Mouse (Mus musculus): Measurements from ENCODE around the gene Zdhhc6. TPM values are rescaled to one million over a fixed set of nuclear protein-coding genes. Genes with fewer than 3 reads are reported as not detected.

The Zdhhc6 gene
- polyA plus RNA-seq, 1 experiment from 2014 or later, result 67.0 TPM

- no peaks in the 10 kb centered on the region for H3K4me1 ChIP-seq
- no peak overlapping the region for H3K4me2 ChIP-seq
- no peak overlapping the region for H3K27ac ChIP-seq (replicated peaks)
- H3K4me3 ChIP-seq (replicated peaks), result no peak overlapping the region
- ATAC-seq (ENCODE audit: low FRiP score), result no peak
- no peaks in the 10 kb centered on the region for H3K27me3 ChIP-seq (replicated peaks)
- whole genome bisulfite sequencing, result 96% methylated on average over 1 of the region's 1 CpGs
- no peak overlapping the region for H3K9ac ChIP-seq (replicated peaks)
- no peaks in the 10 kb centered on the region for H3K9me3 ChIP-seq (replicated peaks)
- peaks cover 70% of the 10 kb centered on the region for H3K36me3 ChIP-seq
These were observed 16.5 kb downstream of the Zdhhc6 start for GRCm38 (mm10) chr19:55299378-55299777.

DNA sequence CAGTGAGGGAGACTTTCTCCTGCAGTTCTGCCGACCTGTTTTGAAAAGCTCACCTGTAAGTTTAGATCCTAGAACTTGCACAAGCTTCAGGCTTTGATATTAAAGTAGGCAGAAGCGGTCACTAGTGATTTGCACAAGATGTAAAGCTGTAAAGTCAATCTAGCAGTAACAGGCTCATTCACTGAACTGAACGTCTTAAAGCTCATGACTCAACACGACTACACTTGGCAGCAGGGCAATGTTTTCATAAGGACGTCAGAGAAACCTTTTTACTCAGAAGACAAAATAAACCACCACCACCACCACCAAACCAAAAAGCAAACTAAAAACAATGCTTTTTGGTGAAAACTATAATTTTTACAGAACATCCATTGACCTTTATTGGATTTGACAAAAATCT lies 17.9 kb downstream of the Zdhhc6 start:
- WGBS, result 92% methylated on average over 5 of the region's 5 CpGs
- ATAC-seq (ENCODE audit: low FRiP score), result no peak

DNA sequence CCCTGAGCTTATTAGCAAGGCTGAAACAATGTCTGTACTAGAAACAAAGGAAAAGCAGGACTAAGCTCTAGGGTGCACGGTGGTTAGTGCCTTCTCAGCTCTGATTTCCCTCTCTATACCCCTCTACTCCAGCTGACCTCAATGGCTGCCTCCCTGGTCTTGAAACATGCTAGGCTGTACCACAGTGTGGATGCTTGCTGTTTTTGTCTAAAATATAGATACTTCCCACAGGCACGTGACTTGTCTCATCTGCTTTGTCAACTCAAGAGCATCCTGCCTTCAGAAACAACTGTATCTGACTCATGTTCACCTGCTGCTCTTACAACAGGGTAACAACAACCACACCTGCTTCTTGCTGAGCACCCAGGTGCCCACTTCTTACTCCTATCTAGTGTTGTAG lies 18.3 kb downstream of the Zdhhc6 start:
- 98% methylated on average over 2 of the region's 2 CpGs for WGBS
- H3K27me3 ChIP-seq (replicated peaks), result no peaks in the 10 kb centered on the region
- H3K4me3 ChIP-seq (replicated peaks), result no peak overlapping the region
- no peak overlapping the region for H3K4me2 ChIP-seq
- no peak overlapping the region for H3K9ac ChIP-seq (replicated peaks)
- ATAC-seq (ENCODE audit: low FRiP score), result no peak
- H3K4me1 ChIP-seq, result no peaks in the 10 kb centered on the region
- no peaks in the 10 kb centered on the region for H3K9me3 ChIP-seq (replicated peaks)
- H3K36me3 ChIP-seq, result peaks cover 56% of the 10 kb centered on the region
- no peak overlapping the region for H3K27ac ChIP-seq (replicated peaks)

More for the DNA sequence above, 17.9 kb downstream of the Zdhhc6 start:
- no peak overlapping the region for H3K4me2 ChIP-seq
- no peaks in the 10 kb centered on the region for H3K9me3 ChIP-seq (replicated peaks)
- no peak overlapping the region for H3K9ac ChIP-seq (replicated peaks)
- no peak overlapping the region for H3K4me3 ChIP-seq (replicated peaks)
- H3K27ac ChIP-seq (replicated peaks), result no peak overlapping the region
- H3K36me3 ChIP-seq, result peaks cover 60% of the 10 kb centered on the region
- no peaks in the 10 kb centered on the region for H3K4me1 ChIP-seq
- H3K27me3 ChIP-seq (replicated peaks), result no peaks in the 10 kb centered on the region

DNA sequence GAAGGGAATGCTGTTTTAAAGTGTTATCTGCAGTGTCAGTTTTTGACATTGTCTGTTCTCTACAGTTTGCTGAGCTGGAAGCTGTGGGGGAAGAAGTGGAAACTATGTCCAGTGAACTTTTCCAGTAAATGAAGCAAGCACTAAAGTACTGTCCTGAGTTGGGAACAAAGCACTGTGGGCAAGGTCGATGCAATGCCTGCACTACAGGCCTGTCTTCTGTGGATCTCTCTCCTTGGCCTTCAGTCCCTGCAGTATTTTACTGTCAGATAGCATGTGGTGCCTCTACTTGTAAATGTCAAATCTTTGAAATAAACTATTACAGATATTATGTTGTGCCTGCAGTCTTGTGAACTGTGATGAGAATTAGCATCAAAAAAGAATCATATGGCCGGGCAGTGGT lies 19.5 kb downstream of the Zdhhc6 start:
- Histone ChIP-seq H3K9me3 (replicated peaks) (no peaks in the 10 kb centered on the region), H3K27me3 (replicated peaks) (no peaks in the 10 kb centered on the region), H3K9ac (replicated peaks) (no peak overlapping the region), H3K4me3 (replicated peaks) (no peak overlapping the region), H3K4me2 (no peak overlapping the region), H3K27ac (replicated peaks) (no peak overlapping the region), H3K36me3 (peaks cover 44% of the 10 kb centered on the region), H3K4me1 (no peaks in the 10 kb centered on the region)
- ATAC-seq (ENCODE audit: low FRiP score), result no peak
- 94% methylated on average over 2 of the region's 2 CpGs for WGBS

- H3K27ac ChIP-seq (replicated peaks), result no peak overlapping the region
- WGBS, result 85% methylated on average over 3 of the region's 3 CpGs
- H3K9me3 ChIP-seq (replicated peaks), result no peaks in the 10 kb centered on the region
- no peak overlapping the region for H3K9ac ChIP-seq (replicated peaks)
- no peaks in the 10 kb centered on the region for H3K4me1 ChIP-seq
- no peak overlapping the region for H3K4me3 ChIP-seq (replicated peaks)
- no peak for ATAC-seq (ENCODE audit: low FRiP score)
- H3K27me3 ChIP-seq (replicated peaks), result no peaks in the 10 kb centered on the region
- peaks cover 37% of the 10 kb centered on the region for H3K36me3 ChIP-seq
- H3K4me2 ChIP-seq, result no peak overlapping the region
These were observed 20.3 kb downstream of the Zdhhc6 start for GRCm38 (mm10) chr19:55295556-55295955.

GRCm38 (mm10) chr19:55295075-55295474 lies 20.8 kb downstream of the Zdhhc6 start:
- Histone ChIP-seq H3K9me3 (replicated peaks) (no peaks in the 10 kb centered on the region), H3K4me3 (replicated peaks) (no peak overlapping the region), H3K9ac (replicated peaks) (no peak overlapping the region), H3K4me1 (no peaks in the 10 kb centered on the region), H3K27me3 (replicated peaks) (no peaks in the 10 kb centered on the region), H3K4me2 (no peak overlapping the region), H3K36me3 (peaks cover 33% of the 10 kb centered on the region), H3K27ac (replicated peaks) (no peak overlapping the region)
- WGBS, result 94% methylated on average over 9 of the region's 9 CpGs
- ATAC-seq (ENCODE audit: low FRiP score), result no peak

GRCm38 (mm10) chr19:55293175-55293574 lies 22.7 kb downstream of the Zdhhc6 start:
- peaks cover 32% of the 10 kb centered on the region for H3K36me3 ChIP-seq
- H3K27me3 ChIP-seq (replicated peaks), result no peaks in the 10 kb centered on the region
- H3K4me1 ChIP-seq, result no peaks in the 10 kb centered on the region
- no peak for ATAC-seq (ENCODE audit: low FRiP score)
- no peak overlapping the region for H3K9ac ChIP-seq (replicated peaks)
- no peak overlapping the region for H3K27ac ChIP-seq (replicated peaks)
- H3K4me2 ChIP-seq, result no peak overlapping the region
- H3K4me3 ChIP-seq (replicated peaks), result no peak overlapping the region
- no peaks in the 10 kb centered on the region for H3K9me3 ChIP-seq (replicated peaks)
- WGBS, result 47% methylated on average over 4 of the region's 4 CpGs

- WGBS, result 96% methylated on average over 2 of the region's 2 CpGs
- Histone ChIP-seq H3K27me3 (replicated peaks) (no peaks in the 10 kb centered on the region), H3K4me2 (no peak overlapping the region), H3K9me3 (replicated peaks) (no peaks in the 10 kb centered on the region), H3K4me3 (replicated peaks) (no peak overlapping the region), H3K36me3 (peaks cover 28% of the 10 kb centered on the region), H3K4me1 (no peaks in the 10 kb centered on the region), H3K9ac (replicated peaks) (no peak overlapping the region), H3K27ac (replicated peaks) (no peak overlapping the region)
- ATAC-seq (ENCODE audit: low FRiP score), result no peak
These were observed 23.5 kb downstream of the Zdhhc6 start for GRCm38 (mm10) chr19:55292210-55292850.

GRCm38 (mm10) chr19:55290621-55291270 lies 25.1 kb downstream of the Zdhhc6 start:
- Histone ChIP-seq H3K27ac (replicated peaks) (no peak overlapping the region), H3K36me3 (peaks cover 17% of the 10 kb centered on the region), H3K9ac (replicated peaks) (no peak overlapping the region), H3K4me2 (no peak overlapping the region), H3K4me1 (no peaks in the 10 kb centered on the region), H3K27me3 (replicated peaks) (no peaks in the 10 kb centered on the region), H3K4me3 (replicated peaks) (no peak overlapping the region), H3K9me3 (replicated peaks) (no peaks in the 10 kb centered on the region)
- no peak for ATAC-seq (ENCODE audit: low FRiP score)
- WGBS, result 92% methylated on average over 2 of the region's 2 CpGs

GRCm38 (mm10) chr19:55288974-55289373 lies 26.9 kb downstream of the Zdhhc6 start:
- H3K27me3 ChIP-seq (replicated peaks), result no peaks in the 10 kb centered on the region
- no peak overlapping the region for H3K4me2 ChIP-seq
- no peaks in the 10 kb centered on the region for H3K4me1 ChIP-seq
- no peak overlapping the region for H3K27ac ChIP-seq (replicated peaks)
- H3K9ac ChIP-seq (replicated peaks), result no peak overlapping the region
- peaks cover 11% of the 10 kb centered on the region for H3K36me3 ChIP-seq
- H3K4me3 ChIP-seq (replicated peaks), result no peak overlapping the region
- H3K9me3 ChIP-seq (replicated peaks), result no peaks in the 10 kb centered on the region
- ATAC-seq (ENCODE audit: low FRiP score), result no peak

GRCm38 (mm10) chr19:55286034-55286433 lies 29.8 kb downstream of the Zdhhc6 start:
- WGBS, result 87% methylated on average over 4 of the region's 4 CpGs
- Histone ChIP-seq H3K9me3 (replicated peaks) (no peaks in the 10 kb centered on the region), H3K4me1 (no peaks in the 10 kb centered on the region), H3K27me3 (replicated peaks) (no peaks in the 10 kb centered on the region), H3K27ac (replicated peaks) (no peak overlapping the region), H3K9ac (replicated peaks) (no peak overlapping the region), H3K4me3 (replicated peaks) (no peak overlapping the region), H3K36me3 (peaks cover 11% of the 10 kb centered on the region), H3K4me2 (no peak overlapping the region)
- ATAC-seq (ENCODE audit: low FRiP score), result no peak

DNA sequence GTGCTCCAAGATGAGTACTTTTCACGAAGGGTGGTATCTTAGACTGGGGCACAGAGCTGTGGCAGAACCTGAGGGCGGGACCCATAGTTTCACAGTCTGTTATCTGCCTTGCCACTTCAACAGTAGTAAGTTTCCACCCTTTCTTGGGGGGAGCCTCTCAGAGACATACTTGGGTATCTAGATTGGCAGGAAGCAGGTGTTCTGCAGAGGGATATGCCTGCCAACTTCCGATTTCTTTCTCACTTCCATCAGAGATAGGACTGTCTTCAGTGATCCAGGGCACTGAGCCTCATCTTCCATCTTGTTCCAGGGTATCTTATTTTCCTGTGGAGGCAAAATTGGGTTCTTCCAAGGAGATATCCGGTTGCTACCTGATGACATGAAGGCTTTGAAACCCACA lies 31.7 kb downstream of the Zdhhc6 start:
- no peaks in the 10 kb centered on the region for H3K4me1 ChIP-seq
- ATAC-seq (ENCODE audit: low FRiP score), result no peak
- no peaks in the 10 kb centered on the region for H3K9me3 ChIP-seq (replicated peaks)
- no peak overlapping the region for H3K4me3 ChIP-seq (replicated peaks)
- H3K36me3 ChIP-seq, result peaks cover 7% of the 10 kb centered on the region
- no peak overlapping the region for H3K4me2 ChIP-seq
- no peak overlapping the region for H3K27ac ChIP-seq (replicated peaks)
- H3K27me3 ChIP-seq (replicated peaks), result no peaks in the 10 kb centered on the region
- H3K9ac ChIP-seq (replicated peaks), result no peak overlapping the region
- 95% methylated on average over 4 of the region's 4 CpGs for WGBS
